Mouse (Mus musculus) ES-E14 (cell line): ENCODE measurements at regions not wholly inside any gene's neighbourhood (a gene's known extent, or its start where the extent isn't known, plus 50 kb on each side); places are given as distances from the start of the nearest gene placed in this dataset.

Source experiments
- DNase-seq: peaks from one replicate; pipeline ENCODE4 v3.0.0-alpha.2; 2013; ENCODE audit warnings: low read depth, low spot score
- H3K27ac ChIP-seq: 2 replicates; pipeline ENCODE4 v1.5.1; 2012; ENCODE audit warnings: low read depth, mild to moderate bottlenecking, low read length, moderate library complexity, mixed read lengths; ENCODE audit not compliant: poor library complexity, insufficient read depth, severe bottlenecking
- H3K36me3 ChIP-seq: 2 replicates; pipeline ENCODE4 v1.6.1; 2012; ENCODE audit warnings: mild to moderate bottlenecking, low read length, moderate library complexity, mixed read lengths; ENCODE audit not compliant: control insufficient read depth, poor library complexity, insufficient read depth, severe bottlenecking
- H3K4me1 ChIP-seq, 2 experiments: fragments of 150-350 bp in 1 of 2; sonication (generic) in 1 of 2; 2 replicates each; pipeline ENCODE4 v1.6.1; 2012; ENCODE audit warnings: low read length in 2 of 2, mild to moderate bottlenecking in 1 of 2, mixed read lengths in 1 of 2; ENCODE audit not compliant: control insufficient read depth in 2 of 2, insufficient read depth in 2 of 2, poor library complexity in 1 of 2
- H3K4me3 ChIP-seq, 2 experiments: fragments of 150-350 bp in 1 of 2; sonication (generic) in 1 of 2; 2 replicates each; pipeline ENCODE4 v1.5.1; 2012; ENCODE audit warnings: low read length in 2 of 2, low read depth in 1 of 2, mild to moderate bottlenecking in 1 of 2, mixed read lengths in 1 of 2; ENCODE audit not compliant: insufficient read depth in 1 of 2, poor library complexity in 1 of 2, severe bottlenecking in 1 of 2
- H3K9ac ChIP-seq: 2 replicates; pipeline ENCODE4 v1.6.1; 2012; ENCODE audit warnings: low read depth, mild to moderate bottlenecking, low read length, mixed read lengths; ENCODE audit not compliant: poor library complexity, insufficient read depth, severe bottlenecking
- H3K9me3 ChIP-seq: fragments of 150-350 bp; sonication (generic); 2 replicates; pipeline ENCODE4 v1.6.1; 2012; ENCODE audit warnings: low read depth, mild to moderate bottlenecking, low read length; ENCODE audit not compliant: control insufficient read depth, insufficient read depth
- CHD2 ChIP-seq: IDR thresholded peaks from 2 replicates; pipeline ENCODE4 v1.6.1; 2014; ENCODE audit warnings: mild to moderate bottlenecking, low read depth, low read length, inconsistent platforms
- HCFC1 ChIP-seq: IDR thresholded peaks from 2 replicates; pipeline ENCODE4 v1.6.1; 2012; ENCODE audit warnings: low read length, inconsistent platforms, borderline replicate concordance; ENCODE audit not compliant: insufficient read depth
- MAFK ChIP-seq: IDR thresholded peaks from 2 replicates; pipeline ENCODE4 v1.6.1; 2014; ENCODE audit warnings: mild to moderate bottlenecking, low read depth, low read length, inconsistent platforms; ENCODE audit not compliant: insufficient read depth
- ZC3H11A ChIP-seq: IDR thresholded peaks from 2 replicates; pipeline ENCODE4 v1.6.1; 2012; ENCODE audit warnings: low read depth, mild to moderate bottlenecking, inconsistent platforms, low read length, borderline replicate concordance
- ZNF384 ChIP-seq: IDR thresholded peaks from 2 replicates; pipeline ENCODE4 v1.6.1; 2012; ENCODE audit warnings: low read depth, low read length, inconsistent platforms
- in situ Hi-C, 2 experiments: fragments of 600-800 bp; cut with MboI; formaldehyde crosslinking; loops; one replicate each; pipeline ENCODE4 v1.15.1; 2025; ENCODE audit warnings: low sequenced_read_pairs in 2 of 2, inconsistent platforms in 1 of 2; ENCODE audit not compliant: unreplicated experiment in 2 of 2

GRCm38 (mm10) chr14:105392079-105392813, 133.9 kb downstream of the Ndfip2 start:
- Histone ChIP-seq H3K9ac (no peak overlapping the region), H3K9me3 (no peaks in the 10 kb centered on the region), H3K36me3 (no peaks in the 10 kb centered on the region), H3K27ac (no peak overlapping the region), H3K4me3 (no peak overlapping the region), H3K4me1 (no peaks in the 10 kb centered on the region)
- in situ Hi-C loops: no loop called here
- no peak for TF ChIP-seq MAFK
- no peak for TF ChIP-seq ZNF384
- no peak for TF ChIP-seq HCFC1
- no peak for TF ChIP-seq ZC3H11A
- TF ChIP-seq CHD2: no peak
- no peak for DNase-seq

- H3K9me3 ChIP-seq: no peaks in the 10 kb centered on the region
- no peaks in the 10 kb centered on the region for H3K4me1 ChIP-seq
- H3K27ac ChIP-seq: no peak overlapping the region; the same call in 1 of the 2 replicates
- no peaks in the 10 kb centered on the region for H3K36me3 ChIP-seq
- DNase-seq: no peak
- in situ Hi-C loops: no loop called here
- H3K4me3 ChIP-seq: no peak overlapping the region
- no peak for TF ChIP-seq ZNF384
- no peak for TF ChIP-seq CHD2
- no peak for TF ChIP-seq MAFK
- no peak for TF ChIP-seq ZC3H11A
- no peak for TF ChIP-seq HCFC1
- no peak overlapping the region for H3K9ac ChIP-seq
These were observed 133.1 kb downstream of the Ndfip2 start for GRCm38 (mm10) chr14:105391430-105391829.

- no peak overlapping the region for H3K27ac ChIP-seq
- H3K4me3 ChIP-seq: no peak overlapping the region
- H3K4me1 ChIP-seq: no peaks in the 10 kb centered on the region
- no peaks in the 10 kb centered on the region for H3K9me3 ChIP-seq
- H3K9ac ChIP-seq: no peak overlapping the region
- in situ Hi-C loops: no loop called here
- TF ChIP-seq CHD2 (no peak), ZNF384 (no peak), MAFK (no peak), ZC3H11A (no peak), HCFC1 (no peak)
- no peaks in the 10 kb centered on the region for H3K36me3 ChIP-seq
- no peak for DNase-seq
These were observed 126.7 kb downstream of the Ndfip2 start for GRCm38 (mm10) chr14:105385119-105385518.

- Histone ChIP-seq H3K27ac (no peak overlapping the region), H3K4me3 (no peak overlapping the region), H3K9ac (no peak overlapping the region), H3K9me3 (no peaks in the 10 kb centered on the region), H3K36me3 (no peaks in the 10 kb centered on the region), H3K4me1 (no peaks in the 10 kb centered on the region)
- TF ChIP-seq HCFC1: no peak
- TF ChIP-seq CHD2: no peak
- no peak for TF ChIP-seq MAFK
- TF ChIP-seq ZNF384: no peak
- no peak for TF ChIP-seq ZC3H11A
- DNase-seq: no peak
- in situ Hi-C loops: no loop called here
These were observed 125.0 kb downstream of the Ndfip2 start for GRCm38 (mm10) chr14:105383382-105383781.

GRCm38 (mm10) chr14:105380101-105380500, 121.7 kb downstream of the Ndfip2 start:
- H3K9me3 ChIP-seq: no peaks in the 10 kb centered on the region
- no peak overlapping the region for H3K4me3 ChIP-seq
- DNase-seq: no peak
- no peaks in the 10 kb centered on the region for H3K4me1 ChIP-seq
- H3K9ac ChIP-seq: no peak overlapping the region
- in situ Hi-C loops: no loop called here
- H3K27ac ChIP-seq: no peak overlapping the region
- TF ChIP-seq ZC3H11A (no peak), HCFC1 (no peak), ZNF384 (no peak), CHD2 (no peak), MAFK (no peak)
- no peaks in the 10 kb centered on the region for H3K36me3 ChIP-seq
